Mouse (Mus musculus) myocyte (in vitro differentiated cells): ENCODE data around the gene Sema6d.

Source experiments
- CEBPB ChIP-seq: IDR thresholded peaks from 2 replicates; pipeline ENCODE4 v1.6.1; 2011; ENCODE audit warnings: mild to moderate bottlenecking, moderate library complexity; ENCODE audit not compliant: poor library complexity, insufficient read depth, severe bottlenecking
- E2F4 ChIP-seq: IDR thresholded peaks from one replicate; pipeline ENCODE4 v1.6.1; 2011; ENCODE audit warnings: mild to moderate bottlenecking, control low read depth, moderate library complexity; ENCODE audit not compliant: insufficient read depth
- MYOD1 ChIP-seq, 3 experiments: IDR thresholded peaks; one replicate each; pipeline ENCODE4 v1.6.1; 2011; ENCODE audit warnings: control low read depth in 2 of 3, low read depth in 2 of 3, mild to moderate bottlenecking in 2 of 3, moderate library complexity in 1 of 3; ENCODE audit not compliant: insufficient read length in 2 of 3, control insufficient read depth in 1 of 3
- POLR2A ChIP-seq: IDR thresholded peaks from one replicate; pipeline ENCODE4 v1.6.1; 2011; ENCODE audit warnings: low read depth, mild to moderate bottlenecking, control low read depth, moderate library complexity; ENCODE audit not compliant: insufficient read length

- TF ChIP-seq MYOD1 (IDR thresholded peaks at IDR 0.05; ENCODE audit: control insufficient read depth in 1 of 3, insufficient read length in 2 of 3, low read depth in 2 of 3) (no peak), CEBPB (no peak), POLR2A (no peak), E2F4 (no peak)
Measured at GRCm38 (mm10) chr2:124706896-124707295, 617.1 kb downstream of the Sema6d start.
